Mouse (Mus musculus) liver, embryonic 14.5 days (tissue): ENCODE data around the gene Ccdc34. TPM values are rescaled to one million over a fixed set of nuclear protein-coding genes. Genes with fewer than 3 reads are reported as not detected.

Experiments
- ATAC-seq: fragments of 200-750 bp; cut with Nextera tagmentation; 2 replicates; pipeline ENCODE4 v1.8.0; 2017; ENCODE audit warnings: moderate number of reproducible peaks, mild to moderate bottlenecking, moderate library complexity; ENCODE audit not compliant: insufficient read depth
- DNase-seq, 3 experiments: peaks; one replicate each; pipeline ENCODE4 v3.0.0-alpha.2; 2012 to 2013; ENCODE audit warnings: low read depth in 3 of 3, low spot score in 3 of 3
- H3K27ac ChIP-seq: fragments of 300-500 bp; sonication (generic); 2 replicates; pipeline ENCODE4 v1.5.1; 2014; ENCODE audit warnings: moderate library complexity, mild to moderate bottlenecking, control low read depth, inconsistent platforms
- H3K27me3 ChIP-seq: fragments of 300-500 bp; sonication (generic); 2 replicates; pipeline ENCODE4 v1.6.1; 2014; ENCODE audit warnings: mild to moderate bottlenecking, low read length, moderate library complexity; ENCODE audit not compliant: control insufficient read depth, insufficient read depth
- H3K36me3 ChIP-seq: fragments of 300-500 bp; sonication (generic); replicated peaks from 2 replicates; pipeline ENCODE4 v1.6.1; 2014; ENCODE audit warnings: low read depth; ENCODE audit not compliant: control insufficient read depth, insufficient read depth
- H3K4me1 ChIP-seq, 2 experiments: fragments of 200-500 bp in 1 of 2; fragments of 300-500 bp in 1 of 2; sonication (generic) in 1 of 2; replicated peaks; 2 replicates each; pipeline ENCODE4 v1.6.1; 2012 to 2014; ENCODE audit warnings: antibody characterized with exemption in 1 of 2, inconsistent platforms in 1 of 2, low read length in 1 of 2; ENCODE audit not compliant: control insufficient read depth in 2 of 2, insufficient read depth in 2 of 2
- H3K4me2 ChIP-seq: fragments of 300-500 bp; sonication (generic); 2 replicates; pipeline ENCODE4 v1.6.1; 2014; ENCODE audit warnings: low read depth, mild to moderate bottlenecking, control low read depth, moderate library complexity
- H3K4me3 ChIP-seq, 2 experiments: fragments of 200-500 bp in 1 of 2; fragments of 300-500 bp in 1 of 2; sonication (generic) in 1 of 2; 2 replicates each; pipeline ENCODE4 v1.5.1; 2012 to 2014; ENCODE audit warnings: low read depth in 2 of 2, low read length in 2 of 2, mild to moderate bottlenecking in 2 of 2, control low read depth in 1 of 2, inconsistent platforms in 1 of 2, moderate library complexity in 1 of 2; ENCODE audit not compliant: insufficient read depth in 1 of 2
- H3K9ac ChIP-seq: fragments of 300-500 bp; sonication (generic); replicated peaks from 2 replicates; pipeline ENCODE4 v1.6.1; 2014; ENCODE audit warnings: mild to moderate bottlenecking, control low read depth, moderate library complexity
- H3K9me3 ChIP-seq: fragments of 300-500 bp; sonication (generic); 2 replicates; pipeline ENCODE4 v1.6.1; 2016; ENCODE audit warnings: low read length, mixed read lengths; ENCODE audit not compliant: control insufficient read depth
- CTCF ChIP-seq: IDR thresholded peaks from 2 replicates; pipeline ENCODE4 v1.5.1; 2016; ENCODE audit warnings: antibody characterized with exemption, low read depth, control low read depth
- EP300 ChIP-seq: IDR thresholded peaks from 2 replicates; pipeline ENCODE4 v1.6.1; 2016; ENCODE audit warnings: antibody characterized with exemption, low read depth
- WGBS: fragments of 180-500 bp; shearing (Covaris S2); extraction: QIAGEN DNeasy Blood & Tissue Kit; methylation state at CpG from one replicate; pipeline ENCODE4 v1.1.7; 2014; ENCODE audit not compliant: insufficient replicate concordance; 5-methylcytosine and 5-hydroxymethylcytosine counted together
- polyA plus RNA-seq, 2 experiments: library from polyadenylated mRNA; depleted of rRNA in 1 of 2; stranded (reverse) in 1 of 2; unstranded in 1 of 2; fragments of >200 nt; fragmentation: Nextera tagmentation in 1 of 2; extraction: Ambion mirVana in 1 of 2; gene quantifications; 2 replicates each; pipeline versions ENCODE4 v1.2.1 to v1.2.3; 2012 to 2014

The Ccdc34 gene
- polyA plus RNA-seq, 2 experiments, result 19.6 to 22.8 TPM

- Histone ChIP-seq H3K36me3 (no peaks in the 10 kb centered on the region), H3K9me3 (no peaks in the 10 kb centered on the region), H3K4me3 (no peak overlapping the region), H3K4me2 (no peak overlapping the region), H3K27me3 (no peaks in the 10 kb centered on the region), H3K27ac (no peak overlapping the region), H3K9ac (no peak overlapping the region), H3K4me1 (no peaks in the 10 kb centered on the region)
- TF ChIP-seq CTCF (no peak), EP300 (no peak)
- 59% methylated on average over 7 of the region's 7 CpGs for whole genome bisulfite sequencing
- ATAC-seq, result no peak
- no peak for DNase-seq
Measured at GRCm38 (mm10) chr2:110173818-110174247, 156.2 kb downstream of the Ccdc34 start.

- Histone ChIP-seq H3K36me3 (no peaks in the 10 kb centered on the region), H3K27me3 (no peaks in the 10 kb centered on the region), H3K4me2 (no peak overlapping the region), H3K27ac (no peak overlapping the region), H3K9ac (no peak overlapping the region), H3K4me3 (no peak overlapping the region), H3K4me1 (peaks cover 0 to 2% of the 10 kb centered on the region in 2 experiments; a peak in 1 of 4 replicates), H3K9me3 (no peaks in the 10 kb centered on the region)
- 35% methylated on average over 2 of the region's 2 CpGs for WGBS
- TF ChIP-seq EP300 (no peak), CTCF (no peak)
- ATAC-seq (no peak), DNase-seq (no peak)
Measured at GRCm38 (mm10) chr2:110176761-110177400, 159.3 kb downstream of the Ccdc34 start.

GRCm38 (mm10) chr2:110177406-110177805 lies 159.8 kb downstream of the Ccdc34 start:
- no peak overlapping the region for H3K4me3 ChIP-seq
- ATAC-seq (no peak), DNase-seq (no peak)
- H3K9me3 ChIP-seq, result no peaks in the 10 kb centered on the region
- no peak overlapping the region for H3K4me2 ChIP-seq
- no peak overlapping the region for H3K9ac ChIP-seq
- no peaks in the 10 kb centered on the region for H3K27me3 ChIP-seq
- peaks cover 0 to 2% of the 10 kb centered on the region in 2 experiments; a peak in 1 of 4 replicates for H3K4me1 ChIP-seq
- no peak overlapping the region for H3K27ac ChIP-seq
- WGBS, result 35% methylated on average over 2 of the region's 2 CpGs
- TF ChIP-seq EP300, result no peak
- no peak for TF ChIP-seq CTCF
- H3K36me3 ChIP-seq, result no peaks in the 10 kb centered on the region

- no peak for DNase-seq
- Histone ChIP-seq H3K27me3 (no peaks in the 10 kb centered on the region), H3K9ac (no peak overlapping the region), H3K9me3 (no peaks in the 10 kb centered on the region), H3K4me3 (no peak overlapping the region), H3K27ac (no peak overlapping the region), H3K36me3 (no peaks in the 10 kb centered on the region), H3K4me2 (no peak overlapping the region), H3K4me1 (peaks cover 0 to 2% of the 10 kb centered on the region in 2 experiments; a peak in 1 of 4 replicates)
- WGBS, result 59% methylated on average over 7 of the region's 7 CpGs
- no peak for ATAC-seq
- TF ChIP-seq EP300 (no peak), CTCF (no peak)
Measured at GRCm38 (mm10) chr2:110177879-110178278, 160.3 kb downstream of the Ccdc34 start.

GRCm38 (mm10) chr2:110179669-110180315 lies 162.2 kb downstream of the Ccdc34 start:
- Histone ChIP-seq H3K4me2 (no peak overlapping the region), H3K4me1 (peaks cover 0 to 2% of the 10 kb centered on the region in 2 experiments; a peak in 1 of 4 replicates), H3K27me3 (no peaks in the 10 kb centered on the region), H3K27ac (no peak overlapping the region), H3K9ac (no peak overlapping the region), H3K9me3 (no peaks in the 10 kb centered on the region), H3K4me3 (no peak overlapping the region), H3K36me3 (no peaks in the 10 kb centered on the region)
- TF ChIP-seq EP300 (no peak), CTCF (no peak)
- DNase-seq (no peak), ATAC-seq (peak; percentile 35; the same call in 1 of the 2 replicates)
- WGBS, result 12% methylated on average over 10 of the region's 10 CpGs
